Mouse (Mus musculus) megakaryocyte, embryonic 14.5 days (primary cell): ENCODE results near the gene Ptges3.

ENCODE experiments used
- FLI1 ChIP-seq: IDR thresholded peaks from 2 replicates; pipeline ENCODE4 v1.6.1; 2012; ENCODE audit warnings: low read length, inconsistent platforms, mixed read lengths
- GATA1 ChIP-seq: IDR thresholded peaks from 3 replicates; pipeline ENCODE4 v1.6.1; 2012; ENCODE audit warnings: mixed read lengths, low read length, inconsistent platforms, borderline replicate concordance

DNA sequence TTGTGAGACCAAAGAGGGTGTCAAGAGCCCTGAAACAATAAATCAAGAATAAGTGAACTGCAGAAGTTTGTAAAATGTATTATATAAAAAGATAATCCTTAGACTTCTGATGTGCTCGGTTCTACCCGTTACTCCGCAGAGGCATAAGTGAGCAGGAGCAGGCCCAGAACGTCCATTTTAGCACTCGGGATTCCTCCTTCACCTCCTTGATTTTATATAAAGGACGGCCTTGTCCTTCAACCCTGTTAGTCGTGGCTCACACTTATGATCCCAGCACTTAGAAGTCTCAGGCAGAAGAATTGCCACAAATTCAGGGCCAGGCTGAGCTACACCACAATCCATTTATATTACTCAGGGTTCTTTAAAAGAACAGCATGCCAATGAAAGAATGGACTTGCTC lies 28.8 kb upstream of the Ptges3 start:
- TF ChIP-seq FLI1 (no peak), GATA1 (no peak)
